Mouse (Mus musculus) forebrain, embryonic 14.5 days (tissue): ENCODE results near the gene Eif4g3. TPM values are rescaled to one million over a fixed set of nuclear protein-coding genes. Genes with fewer than 3 reads are reported as not detected.

ENCODE experiments used
- ATAC-seq: fragments of 200-750 bp; cut with Nextera tagmentation; 2 replicates; pipeline ENCODE4 v1.8.0; 2017; ENCODE audit warnings: mild to moderate bottlenecking, moderate library complexity
- DNase-seq: peaks from one replicate; pipeline ENCODE4 v3.0.0-alpha.2; 2015; ENCODE audit warnings: low spot score
- H3K27ac ChIP-seq: fragments of 300-500 bp; sonication (generic); 2 replicates; pipeline ENCODE4 v1.5.1; 2014; ENCODE audit warnings: low read depth, mild to moderate bottlenecking, control low read depth, low read length, moderate library complexity
- H3K27me3 ChIP-seq: fragments of 300-500 bp; sonication (generic); replicated peaks from 2 replicates; pipeline ENCODE4 v1.6.1; 2014; ENCODE audit warnings: low read length, control low read depth, mixed read lengths; ENCODE audit not compliant: control insufficient read depth, insufficient read depth
- H3K36me3 ChIP-seq: fragments of 300-500 bp; sonication (generic); 2 replicates; pipeline ENCODE4 v1.6.1; 2014; ENCODE audit warnings: low read length, control low read depth; ENCODE audit not compliant: control insufficient read depth, insufficient read depth
- H3K4me1 ChIP-seq: fragments of 300-500 bp; sonication (generic); 2 replicates; pipeline ENCODE4 v1.6.1; 2014; ENCODE audit warnings: antibody characterized with exemption, low read length, control low read depth; ENCODE audit not compliant: control insufficient read depth, insufficient read depth
- H3K4me2 ChIP-seq: fragments of 300-500 bp; sonication (generic); 2 replicates; pipeline ENCODE4 v1.6.1; 2014; ENCODE audit warnings: mild to moderate bottlenecking, control low read depth, low read length
- H3K4me3 ChIP-seq: fragments of 300-500 bp; sonication (generic); 2 replicates; pipeline ENCODE4 v1.5.1; 2014; ENCODE audit warnings: low read depth, low read length, control low read depth
- H3K9ac ChIP-seq: fragments of 300-500 bp; sonication (generic); 2 replicates; pipeline ENCODE4 v1.6.1; 2014; ENCODE audit warnings: mild to moderate bottlenecking, low read length, control low read depth, moderate library complexity
- H3K9me3 ChIP-seq: fragments of 300-500 bp; sonication (generic); replicated peaks from 2 replicates; pipeline ENCODE4 v1.6.1; 2016; ENCODE audit warnings: low read length, control low read depth, mixed read lengths; ENCODE audit not compliant: control insufficient read depth
- WGBS: fragments of 180-500 bp; shearing (Covaris S2); extraction: QIAGEN DNeasy Blood & Tissue Kit; methylation state at CpG from one replicate; pipeline ENCODE4 v1.1.7; 2014; 5-methylcytosine and 5-hydroxymethylcytosine counted together
- polyA plus RNA-seq: library from polyadenylated mRNA; unstranded; fragments of >200 nt; fragmentation: Nextera tagmentation; extraction: Ambion mirVana; gene quantifications from 2 replicates; pipeline ENCODE4 v1.2.1, GENCODE M21; 2014

Eif4g3 gene
- polyA plus RNA-seq, 1 experiment from 2014 or later, result 31.6 TPM

DNA sequence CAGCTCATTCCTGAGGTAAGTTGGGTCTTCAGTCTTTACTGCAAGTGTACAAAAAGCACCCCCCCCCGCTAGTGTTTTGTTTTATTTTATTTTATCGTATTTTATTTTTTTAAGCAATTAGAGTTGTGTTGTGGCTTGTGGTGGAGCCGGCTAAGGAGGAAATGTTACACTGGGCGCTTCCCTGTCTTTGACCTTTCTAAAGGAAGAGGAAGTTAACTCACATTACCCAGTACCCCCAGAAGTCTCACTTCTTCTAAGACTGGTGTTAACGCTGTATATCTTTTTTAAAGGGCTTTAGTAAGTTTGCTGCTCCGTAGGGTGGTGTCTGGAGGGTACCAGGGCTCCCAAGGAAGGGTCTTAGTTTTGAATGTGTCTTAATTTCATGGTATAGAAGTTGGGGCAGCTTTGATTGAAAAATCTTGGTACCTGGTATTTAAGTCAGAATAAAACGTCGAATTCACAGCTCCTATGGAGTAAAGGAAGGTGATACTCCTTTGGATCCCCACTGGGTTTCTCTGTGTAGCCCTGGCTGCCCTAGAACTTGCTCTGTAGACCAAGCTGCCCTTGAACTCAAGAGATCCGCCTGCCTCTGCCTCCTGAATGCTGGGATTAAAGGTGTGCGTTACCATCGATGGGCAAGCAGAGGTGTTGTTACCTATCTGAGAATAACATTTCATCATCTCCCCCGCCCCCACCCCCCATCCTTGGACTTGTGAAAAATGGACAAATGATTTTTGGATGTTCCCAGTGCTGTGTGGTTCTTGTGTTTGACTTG is 1.9 kb downstream of the Eif4g3 start:
- Histone ChIP-seq H3K4me1 (peaks cover 27% of the 10 kb centered on the region), H3K4me3 (peak overlapping the region; percentile 96), H3K9me3 (no peaks in the 10 kb centered on the region), H3K9ac (peak overlapping the region; percentile 99), H3K27me3 (no peaks in the 10 kb centered on the region), H3K27ac (no peak overlapping the region), H3K36me3 (peaks cover 26% of the 10 kb centered on the region), H3K4me2 (peak overlapping the region; percentile 63)
- WGBS, result 45% methylated on average over 12 of the region's 12 CpGs
- DNase-seq, result no peak
- no peak for ATAC-seq

DNA sequence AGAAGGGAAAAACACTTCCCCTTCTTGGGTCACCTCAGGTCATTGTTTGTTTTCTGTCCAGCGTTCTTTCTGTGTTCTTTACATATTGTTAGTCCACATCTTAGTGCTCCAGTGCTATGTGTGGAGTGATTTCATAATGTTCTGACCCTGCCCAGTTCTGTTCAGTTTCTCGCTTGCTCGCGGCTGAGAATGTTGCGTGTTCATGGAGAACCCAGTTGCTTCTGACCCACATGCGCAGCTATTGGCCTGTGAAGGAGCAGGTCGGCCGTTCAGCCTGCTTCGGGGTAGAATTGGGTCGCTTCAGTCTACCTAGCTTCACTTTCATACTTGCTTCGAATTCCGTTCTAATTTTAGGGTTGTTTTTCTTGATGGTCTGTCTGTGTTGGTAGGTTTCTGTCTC is 2.6 kb downstream of the Eif4g3 start:
- H3K9ac ChIP-seq, result peak overlapping the region; percentile 99
- peak overlapping the region; percentile 96 for H3K4me3 ChIP-seq
- H3K4me1 ChIP-seq, result peaks cover 30% of the 10 kb centered on the region
- H3K27me3 ChIP-seq, result no peaks in the 10 kb centered on the region
- H3K27ac ChIP-seq, result no peak overlapping the region
- 83% methylated on average over 12 of the region's 12 CpGs for WGBS
- H3K9me3 ChIP-seq, result no peaks in the 10 kb centered on the region
- ATAC-seq, result no peak
- no peak for DNase-seq
- peak overlapping the region; percentile 63 for H3K4me2 ChIP-seq
- peaks cover 28% of the 10 kb centered on the region for H3K36me3 ChIP-seq

DNA sequence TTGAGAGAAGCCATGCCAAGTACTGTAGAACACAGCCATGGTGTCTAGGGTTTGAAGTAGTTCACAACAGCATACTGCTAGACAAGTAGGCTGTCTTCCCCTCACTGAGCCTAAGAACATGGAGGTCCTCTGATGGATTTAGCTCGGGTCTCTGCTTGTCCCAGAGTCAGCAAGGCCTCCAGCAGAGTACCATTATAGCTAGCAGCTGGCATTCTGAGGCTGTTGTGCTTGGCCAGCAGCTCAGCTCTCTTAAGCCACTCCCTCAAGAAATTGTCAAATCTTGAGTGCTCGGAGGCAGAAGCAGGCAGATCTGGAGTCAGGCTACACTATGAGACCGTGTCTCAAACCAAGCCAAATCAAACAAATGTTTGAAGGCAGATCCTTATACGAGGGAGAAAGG is 5.4 kb downstream of the Eif4g3 start:
- no peaks in the 10 kb centered on the region for H3K27me3 ChIP-seq
- ATAC-seq (no peak), DNase-seq (no peak)
- 67% methylated on average over 4 of the region's 4 CpGs for WGBS
- H3K36me3 ChIP-seq, result peaks cover 50% of the 10 kb centered on the region
- no peaks in the 10 kb centered on the region for H3K9me3 ChIP-seq
- no peak overlapping the region for H3K4me3 ChIP-seq
- no peak overlapping the region for H3K27ac ChIP-seq
- no peak overlapping the region for H3K9ac ChIP-seq
- H3K4me2 ChIP-seq, result no peak overlapping the region
- H3K4me1 ChIP-seq, result peaks cover 28% of the 10 kb centered on the region

DNA sequence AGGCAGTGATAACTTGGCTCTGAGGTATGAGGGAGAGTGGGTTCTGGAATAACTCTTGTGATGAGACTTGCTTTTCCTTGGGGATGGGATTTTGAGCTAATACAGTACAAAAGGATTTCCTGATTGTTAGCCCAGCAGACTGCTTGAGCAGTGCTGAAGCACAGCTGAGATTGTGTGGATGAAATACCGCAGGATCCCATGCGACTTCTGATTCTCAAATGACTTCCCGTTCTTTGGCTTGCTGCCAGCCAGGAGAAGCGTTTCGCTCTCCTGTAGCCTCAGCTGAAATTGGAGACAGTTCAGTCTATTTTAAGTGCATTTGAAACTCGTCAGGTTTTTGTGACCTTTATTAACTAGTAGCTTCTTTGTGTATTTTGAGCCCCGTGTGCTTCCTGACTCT is 7.9 kb downstream of the Eif4g3 start:
- ATAC-seq (no peak), DNase-seq (peak; percentile 72)
- Histone ChIP-seq H3K9me3 (no peaks in the 10 kb centered on the region), H3K27me3 (no peaks in the 10 kb centered on the region), H3K4me2 (no peak overlapping the region), H3K9ac (no peak overlapping the region), H3K27ac (no peak overlapping the region), H3K4me1 (peaks cover 17% of the 10 kb centered on the region), H3K4me3 (no peak overlapping the region), H3K36me3 (peaks cover 65% of the 10 kb centered on the region)
- 51% methylated on average over 7 of the region's 7 CpGs for WGBS

DNA sequence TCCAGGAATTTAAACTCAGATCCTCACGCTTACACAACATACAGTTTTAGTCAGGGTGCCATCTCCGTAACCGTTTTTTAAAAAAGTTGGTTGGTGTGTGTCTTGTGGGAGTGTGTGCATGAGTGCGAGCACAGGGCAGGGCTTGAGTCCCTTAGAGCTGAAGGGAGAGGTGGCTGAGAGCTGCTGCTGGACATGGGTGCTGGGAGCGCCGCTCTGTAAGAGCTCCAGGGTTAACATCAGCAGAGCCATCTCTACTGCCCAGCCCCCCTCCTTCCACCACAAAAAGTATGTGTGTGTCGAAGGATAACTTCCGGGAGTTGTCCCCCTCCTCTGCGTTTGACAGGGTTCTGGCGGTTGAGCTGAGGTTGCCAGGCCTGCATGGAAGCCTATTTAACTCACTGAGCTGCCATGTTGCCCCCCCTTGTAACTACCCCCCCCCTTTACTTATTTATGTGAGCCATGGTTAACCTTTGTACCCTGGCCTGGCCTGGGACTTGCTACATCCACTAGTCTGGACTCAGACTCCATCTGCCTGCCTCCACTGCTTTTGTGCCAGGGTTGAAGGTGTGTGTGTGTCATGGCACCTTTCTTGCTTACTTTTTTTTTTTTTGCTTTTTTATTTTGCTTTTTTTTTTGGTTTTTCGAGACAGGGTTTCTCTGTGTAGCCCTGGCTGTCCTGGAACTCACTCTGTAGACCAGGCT is 11.2 kb downstream of the Eif4g3 start:
- Histone ChIP-seq H3K9ac (no peak overlapping the region), H3K9me3 (no peaks in the 10 kb centered on the region), H3K4me3 (no peak overlapping the region), H3K4me1 (peaks cover 7% of the 10 kb centered on the region; the same call in 1 of the 2 replicates), H3K27me3 (no peaks in the 10 kb centered on the region), H3K27ac (no peak overlapping the region), H3K36me3 (peaks cover 63% of the 10 kb centered on the region), H3K4me2 (no peak overlapping the region)
- no peak for DNase-seq
- ATAC-seq, result no peak
- 87% methylated on average over 11 of the region's 11 CpGs for WGBS

DNA sequence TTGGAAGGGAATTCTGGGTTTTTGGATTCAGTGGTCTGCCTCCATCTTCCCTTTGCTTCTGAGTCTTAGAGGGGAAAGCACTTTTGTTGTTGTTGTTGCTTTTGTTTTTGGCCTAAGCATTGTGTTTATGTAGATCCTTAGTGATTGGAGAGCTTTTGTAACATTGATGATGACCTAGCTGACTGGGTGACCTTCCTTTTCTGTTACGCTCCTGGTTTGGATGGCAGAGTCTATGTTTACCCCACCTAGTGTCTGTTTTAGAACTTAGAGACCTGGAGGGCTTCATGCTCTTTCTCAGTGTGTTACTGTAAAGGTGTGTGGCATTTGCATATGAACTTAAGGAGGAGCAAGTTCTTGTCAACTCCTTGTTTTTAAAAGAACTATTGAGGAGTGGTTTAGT is 13.0 kb downstream of the Eif4g3 start:
- ATAC-seq (no peak), DNase-seq (no peak)
- Histone ChIP-seq H3K9ac (no peak overlapping the region), H3K4me2 (no peak overlapping the region), H3K27ac (no peak overlapping the region), H3K27me3 (no peaks in the 10 kb centered on the region), H3K9me3 (no peaks in the 10 kb centered on the region), H3K4me1 (no peaks in the 10 kb centered on the region), H3K36me3 (peaks cover 58% of the 10 kb centered on the region), H3K4me3 (no peak overlapping the region)
- WGBS, result 97% methylated on average over 1 of the region's 1 CpGs

DNA sequence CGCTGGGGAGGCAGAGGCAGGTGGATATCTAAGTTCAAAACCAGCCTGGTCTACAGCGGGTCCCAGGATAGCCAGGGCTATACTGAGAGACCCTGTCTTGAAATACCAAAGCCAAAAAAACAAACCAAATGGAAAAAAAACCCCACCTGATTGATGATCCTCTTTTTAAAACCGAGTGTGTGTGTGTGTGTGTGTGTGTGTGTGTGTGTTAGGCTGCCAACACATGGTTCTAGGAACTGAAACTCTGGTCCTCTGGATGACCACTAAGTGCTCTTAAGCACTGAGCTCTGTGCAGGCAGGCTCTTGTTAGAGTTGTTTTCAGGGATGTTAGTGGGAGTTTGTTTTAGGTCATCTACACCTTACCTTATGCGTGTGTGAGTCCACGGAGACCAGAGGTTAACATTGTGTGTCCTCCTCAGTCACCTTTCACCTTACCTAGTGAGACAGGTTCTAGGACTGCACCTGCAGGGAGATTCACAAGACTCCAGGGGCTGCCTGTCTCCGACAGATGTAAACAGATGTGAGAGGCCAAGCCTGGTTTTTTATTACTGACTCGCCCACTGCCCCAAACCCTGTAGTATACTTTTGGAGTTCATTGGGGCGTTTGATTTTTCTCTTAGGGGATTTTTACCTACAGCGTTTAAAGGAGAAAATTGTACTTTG is 14.3 kb downstream of the Eif4g3 start:
- no peak for ATAC-seq

DNA sequence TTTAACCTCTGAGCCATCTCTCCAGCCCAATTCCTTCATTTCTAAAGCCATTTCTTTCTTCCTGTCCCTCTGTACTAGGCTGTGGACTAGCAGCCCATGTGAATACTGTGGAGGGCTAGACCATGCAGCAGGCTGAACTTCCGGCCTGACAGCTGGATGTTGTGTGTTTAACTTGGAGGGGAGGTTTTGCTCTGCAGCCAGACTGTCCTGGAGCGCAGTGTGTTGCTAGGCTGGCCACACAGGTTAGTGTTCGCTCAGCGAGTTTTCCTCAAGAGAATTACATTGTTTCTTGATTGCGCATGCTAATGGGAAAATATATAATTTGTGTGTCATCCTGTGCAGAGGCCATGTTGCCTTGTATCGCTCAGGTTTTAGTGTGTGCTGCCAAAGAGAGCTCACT is 15.8 kb downstream of the Eif4g3 start:
- Histone ChIP-seq H3K9me3 (no peaks in the 10 kb centered on the region), H3K4me3 (no peak overlapping the region), H3K36me3 (peaks cover 42% of the 10 kb centered on the region), H3K27me3 (no peaks in the 10 kb centered on the region), H3K9ac (no peak overlapping the region), H3K4me1 (no peaks in the 10 kb centered on the region), H3K4me2 (no peak overlapping the region), H3K27ac (no peak overlapping the region)
- no peak for DNase-seq
- 96% methylated on average over 6 of the region's 6 CpGs for WGBS
- no peak for ATAC-seq

More for the DNA sequence above, 14.3 kb downstream of the Eif4g3 start:
- WGBS, result 90% methylated on average over 9 of the region's 9 CpGs
- Histone ChIP-seq H3K27ac (no peak overlapping the region), H3K9ac (no peak overlapping the region), H3K4me1 (no peaks in the 10 kb centered on the region), H3K27me3 (no peaks in the 10 kb centered on the region), H3K9me3 (no peaks in the 10 kb centered on the region), H3K4me2 (no peak overlapping the region), H3K36me3 (peaks cover 48% of the 10 kb centered on the region), H3K4me3 (no peak overlapping the region)
- DNase-seq, result no peak
